Mouse (Mus musculus): ENCODE measurements around the gene Ndufa7.

- TF ChIP-seq CTCF (IDR thresholded peaks at IDR 0.05; ENCODE audit: low read depth, low read length), result no peak
- TF ChIP-seq POLR2A (IDR thresholded peaks at IDR 0.05; ENCODE audit: borderline replicate concordance, low read depth, low read length), result no peak
Observed at GRCm38 (mm10) chr17:33799277-33799676, 25.1 kb upstream of the Ndufa7 start.
